Mouse (Mus musculus) mature B cell (primary cell): Measurements from ENCODE around the gene Pde10a.

Source experiments
- in situ Hi-C: fragments of 300-500 bp; cut with MboI; formaldehyde crosslinking; loops from 2 replicates; pipeline ENCODE4 v1.14.3; 2019

Gene Pde10a

GRCm38 (mm10) chr17:8525225-8525721 is at the start of gene Pde10a:
Gene Pde10a, plus strand, starts transcription at chr17:8525372.
- in situ Hi-C loops: no loop called here

DNA sequence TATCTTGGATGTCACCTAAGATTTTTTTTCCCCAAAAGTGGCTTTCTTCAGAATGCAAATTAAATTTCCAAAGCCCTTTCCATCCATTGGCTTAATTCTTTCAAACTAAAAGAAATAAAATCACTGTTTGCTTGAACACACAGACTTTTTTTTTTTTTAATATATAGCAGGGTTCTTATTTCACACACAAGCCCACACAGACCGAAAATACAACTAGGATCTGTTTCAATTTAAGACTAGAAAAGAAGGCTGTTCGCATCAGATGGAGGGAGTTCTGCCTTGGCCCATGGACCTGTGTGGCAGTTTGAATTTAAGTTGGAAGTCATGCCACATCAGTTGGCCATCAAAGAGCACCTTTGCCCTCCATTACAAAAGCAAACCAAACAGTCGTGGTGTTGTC is 46.6 kb upstream of the Pde10a start:
- in situ Hi-C loops: no loop called here

GRCm38 (mm10) chr17:8479493-8480128 is 45.6 kb upstream of the Pde10a start:
- in situ Hi-C loops: no loop called here

DNA sequence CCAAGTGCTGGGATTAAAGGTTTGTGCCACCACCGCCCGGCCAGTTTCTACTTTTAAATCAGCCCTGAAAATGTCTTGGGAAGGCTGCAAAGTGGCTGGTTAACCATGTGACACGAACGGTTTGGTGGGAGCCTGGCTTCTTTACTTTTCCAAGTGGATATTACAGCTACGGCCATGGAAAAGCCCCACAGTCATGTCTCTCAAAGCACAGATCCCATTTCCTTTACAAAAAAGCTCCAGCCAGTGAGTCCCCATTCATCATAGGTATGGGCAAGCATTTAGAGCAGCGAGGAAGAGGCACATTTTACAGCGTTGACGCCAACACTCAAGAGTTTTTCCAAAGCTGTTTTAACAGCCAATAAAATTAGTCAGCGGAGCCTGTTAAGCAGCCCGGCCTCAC is 43.4 kb upstream of the Pde10a start:
- in situ Hi-C loops: no loop called here

- in situ Hi-C loops: no loop called here
Measured at GRCm38 (mm10) chr17:8482876-8483275, 42.3 kb upstream of the Pde10a start.

GRCm38 (mm10) chr17:8484246-8484645 is 40.9 kb upstream of the Pde10a start:
- in situ Hi-C loops: no loop called here

DNA sequence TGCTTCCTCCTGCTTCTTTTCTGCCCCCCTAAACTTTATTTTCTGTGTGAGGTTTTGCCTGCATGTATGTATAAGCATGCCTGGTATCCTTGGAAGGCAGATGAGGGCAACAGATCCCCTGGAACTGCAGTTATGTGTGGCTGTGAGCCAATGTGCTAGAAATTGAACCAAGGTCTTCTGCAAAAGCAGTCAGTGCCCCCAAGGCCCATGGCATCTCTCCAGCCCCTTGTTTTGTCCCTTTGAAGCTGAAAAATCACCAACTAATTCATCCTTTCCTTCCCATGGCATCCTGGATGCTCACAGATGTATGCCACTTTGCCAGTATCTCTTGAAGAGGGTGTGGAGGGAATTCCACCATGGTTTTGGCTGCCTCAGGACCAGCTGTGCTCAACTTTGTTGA is 40.0 kb upstream of the Pde10a start:
- in situ Hi-C loops: no loop called here

DNA sequence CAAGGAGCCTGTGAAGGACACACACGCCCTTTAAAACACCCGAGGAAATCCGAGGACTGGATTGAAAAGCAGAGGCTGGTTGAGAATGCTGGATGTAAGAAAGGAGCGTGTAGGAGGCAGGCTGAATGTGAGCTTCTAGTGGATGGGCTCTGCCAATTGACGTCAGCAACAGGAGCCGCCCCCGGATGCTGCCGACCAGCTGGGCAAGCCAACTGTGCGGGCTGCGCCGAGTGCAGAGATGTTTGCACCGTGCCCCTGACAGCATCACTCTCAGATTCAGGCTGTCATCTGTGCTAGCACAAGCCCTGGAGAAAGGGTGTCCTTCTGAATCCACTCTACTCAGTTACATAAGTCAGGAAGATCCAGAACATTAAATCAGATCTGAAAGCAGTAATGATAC is 37.3 kb upstream of the Pde10a start:
- in situ Hi-C loops: no loop called here

DNA sequence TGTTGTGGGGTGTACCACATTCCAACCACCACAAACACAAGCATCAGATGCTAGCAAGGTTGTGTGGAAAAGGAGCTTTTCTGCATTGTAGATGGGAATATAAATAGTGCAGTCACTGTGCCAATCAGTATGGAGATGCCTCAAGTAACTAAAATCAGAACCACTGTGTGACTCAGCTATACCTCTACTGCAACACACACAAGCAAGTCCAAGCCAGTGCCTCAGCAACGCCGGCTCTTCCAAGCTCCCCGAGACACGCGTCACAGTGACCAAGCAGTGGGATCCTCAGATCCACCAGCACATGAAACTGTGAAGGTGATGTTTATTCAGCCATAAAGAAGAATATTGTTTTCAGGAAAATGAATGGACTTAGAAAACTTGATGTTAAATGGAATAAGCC is 34.2 kb upstream of the Pde10a start:
- in situ Hi-C loops: no loop called here

- in situ Hi-C loops: no loop called here
Measured at GRCm38 (mm10) chr17:8493461-8493860, 31.7 kb upstream of the Pde10a start.

DNA sequence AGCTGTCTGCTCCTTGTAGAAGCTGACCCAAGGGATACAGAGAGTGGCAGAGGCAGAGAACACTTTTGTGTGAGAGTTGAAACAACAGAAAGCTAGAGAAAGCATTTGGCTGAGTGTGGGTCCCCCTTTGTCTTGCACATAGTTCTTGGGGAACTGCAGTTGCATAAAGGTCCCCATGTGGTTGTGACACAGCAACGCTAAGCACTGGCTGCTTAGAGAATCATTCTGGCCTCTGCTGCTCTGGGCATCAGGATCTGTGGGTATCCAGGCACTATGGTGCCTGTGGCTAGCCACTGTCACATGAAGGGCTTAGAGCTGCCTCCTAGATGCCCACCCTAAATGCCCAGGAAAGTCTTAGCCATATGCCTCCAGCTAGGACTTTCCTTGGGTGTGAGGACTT is 27.0 kb upstream of the Pde10a start:
- in situ Hi-C loops: no loop called here

- in situ Hi-C loops: no loop called here
Measured at GRCm38 (mm10) chr17:8498655-8499054, 26.5 kb upstream of the Pde10a start.

GRCm38 (mm10) chr17:8499564-8500117 is 25.5 kb upstream of the Pde10a start:
- in situ Hi-C loops: no loop called here

DNA sequence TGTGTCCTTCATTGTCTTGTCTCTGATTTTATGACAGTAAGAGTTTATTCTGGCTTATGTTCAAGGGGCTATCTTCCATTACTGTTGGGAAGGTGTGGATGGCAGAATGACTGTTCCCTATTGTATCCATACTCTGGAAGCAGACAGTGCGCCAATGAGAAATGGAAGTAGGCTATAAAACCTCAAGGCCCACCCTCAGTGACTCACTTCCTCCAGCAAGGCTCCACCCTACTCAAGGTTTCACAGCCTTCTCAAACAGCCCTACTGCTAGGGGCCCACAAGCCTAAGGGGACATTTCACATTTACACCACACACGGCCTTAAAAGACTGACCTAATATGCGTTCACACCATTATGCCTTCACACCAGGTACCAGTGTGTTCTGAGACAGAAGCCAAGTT is 20.8 kb upstream of the Pde10a start:
- in situ Hi-C loops: no loop called here

DNA sequence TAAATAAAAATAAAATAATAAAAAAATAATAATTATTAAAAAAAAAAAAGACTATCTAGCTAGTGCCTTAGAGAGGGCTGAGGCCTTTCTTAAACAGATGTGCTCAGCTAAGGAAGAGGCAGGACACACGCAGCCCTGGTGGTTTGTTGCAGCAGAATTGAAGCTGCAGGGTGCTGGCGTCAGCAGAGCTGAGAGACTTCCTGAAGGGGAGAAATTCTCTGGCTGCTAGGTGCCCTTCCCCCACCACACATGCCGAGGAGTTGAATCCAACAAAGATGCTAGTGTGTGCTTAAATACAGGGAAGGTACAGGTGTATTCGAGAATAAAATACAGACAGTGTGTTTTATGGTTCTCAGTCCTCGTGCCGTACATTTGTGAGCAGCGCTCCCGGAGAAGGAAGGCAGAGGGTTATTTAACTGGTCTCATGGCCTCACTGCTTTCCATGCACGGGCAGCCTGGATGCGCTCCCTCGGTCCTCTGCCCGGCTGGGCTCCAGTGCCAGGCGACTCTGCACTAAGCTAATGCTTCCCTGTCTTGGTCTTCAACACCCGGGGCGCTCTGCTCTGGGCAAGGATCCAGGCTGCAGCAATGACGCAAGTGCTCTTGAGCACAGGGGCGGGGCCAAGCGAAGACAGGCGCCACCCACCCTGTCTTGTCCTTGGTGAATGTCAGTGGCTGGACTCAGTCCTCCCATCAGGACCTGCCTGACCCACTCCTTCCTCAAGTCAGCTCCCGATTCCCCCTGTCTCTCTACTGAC is 19.3 kb upstream of the Pde10a start:
- in situ Hi-C loops: no loop called here

GRCm38 (mm10) chr17:8506726-8507125 is 18.4 kb upstream of the Pde10a start:
- in situ Hi-C loops: no loop called here

DNA sequence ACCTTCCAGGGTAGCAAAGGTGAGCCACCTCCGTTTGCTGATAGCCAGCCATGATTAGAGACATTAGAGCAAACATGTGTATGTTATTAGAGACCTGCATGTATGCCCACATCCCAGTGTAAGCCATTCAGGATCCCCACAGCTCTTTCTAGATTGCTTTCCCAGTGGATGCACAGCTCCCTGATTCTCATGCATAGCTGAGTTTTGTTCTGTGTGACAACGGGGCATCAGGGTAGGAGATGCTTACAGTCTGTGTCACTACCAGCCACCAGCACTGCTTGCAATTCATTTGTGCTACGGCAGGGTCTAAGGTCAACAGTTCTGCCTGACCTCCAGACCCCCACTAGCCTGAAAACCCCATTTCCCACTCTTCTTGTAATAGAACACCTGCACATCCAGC is 17.5 kb upstream of the Pde10a start:
- in situ Hi-C loops: no loop called here

DNA sequence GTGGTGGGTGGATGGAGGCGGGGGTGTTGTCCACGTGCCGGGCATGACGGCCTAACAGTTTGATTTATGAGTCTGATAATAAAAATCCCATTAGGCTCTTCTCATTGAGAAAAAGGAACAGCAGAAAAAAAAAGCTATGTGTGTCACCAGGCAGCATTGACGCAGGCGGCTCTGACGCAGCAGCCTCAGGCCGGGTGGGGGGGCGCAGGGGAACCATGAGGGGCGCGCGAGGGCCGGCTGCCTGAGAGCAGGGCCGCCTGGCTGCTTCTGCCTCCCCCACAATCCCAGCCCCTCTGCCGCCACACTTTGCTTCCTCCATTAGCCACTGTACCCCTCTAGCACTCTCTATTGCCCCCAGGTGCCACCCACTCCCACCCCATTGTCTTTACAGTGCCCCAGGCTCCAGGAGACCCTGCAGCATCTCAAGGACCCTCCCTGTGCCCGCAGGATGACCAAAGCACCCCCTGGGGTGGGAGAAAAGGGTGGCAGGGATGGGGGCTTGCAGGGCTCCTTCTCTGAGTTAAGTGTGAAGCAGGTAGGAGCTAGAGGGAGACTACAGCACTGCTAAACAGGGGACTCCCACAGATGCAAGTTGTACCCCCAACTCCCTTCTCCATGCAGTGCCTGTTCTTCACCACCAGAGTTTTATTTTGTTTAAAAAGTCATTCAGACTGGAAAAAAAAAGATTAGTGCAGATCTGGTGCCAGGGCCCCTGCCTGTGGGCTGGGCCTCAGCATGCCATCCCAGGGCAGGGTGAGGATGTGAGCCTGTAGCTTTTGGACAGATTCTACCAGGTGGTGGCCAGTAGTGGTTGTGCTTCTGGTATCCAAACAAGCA is 16.6 kb upstream of the Pde10a start:
- in situ Hi-C loops: no loop called here

DNA sequence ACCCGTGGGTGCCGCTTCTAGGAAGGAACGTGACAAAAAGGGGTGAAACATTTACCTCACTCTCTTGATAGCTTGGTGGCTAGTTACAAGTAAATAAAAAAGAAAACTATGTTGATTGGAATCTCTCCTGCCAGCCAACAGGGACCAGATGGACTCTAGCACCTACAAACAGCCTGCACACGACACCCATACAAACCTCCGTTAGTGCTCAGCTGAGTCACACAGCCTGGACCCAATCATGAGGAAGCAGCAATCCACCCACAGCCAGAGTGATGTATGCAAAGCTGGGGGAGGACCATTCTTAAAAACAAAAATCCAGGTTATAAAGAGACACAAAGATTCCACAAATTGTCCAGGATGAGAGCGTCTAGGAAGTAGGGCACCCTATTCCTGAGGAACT is 9.2 kb upstream of the Pde10a start:
- in situ Hi-C loops: no loop called here

- in situ Hi-C loops: no loop called here
Measured at GRCm38 (mm10) chr17:8523986-8524385, 1.2 kb upstream of the Pde10a start.

DNA sequence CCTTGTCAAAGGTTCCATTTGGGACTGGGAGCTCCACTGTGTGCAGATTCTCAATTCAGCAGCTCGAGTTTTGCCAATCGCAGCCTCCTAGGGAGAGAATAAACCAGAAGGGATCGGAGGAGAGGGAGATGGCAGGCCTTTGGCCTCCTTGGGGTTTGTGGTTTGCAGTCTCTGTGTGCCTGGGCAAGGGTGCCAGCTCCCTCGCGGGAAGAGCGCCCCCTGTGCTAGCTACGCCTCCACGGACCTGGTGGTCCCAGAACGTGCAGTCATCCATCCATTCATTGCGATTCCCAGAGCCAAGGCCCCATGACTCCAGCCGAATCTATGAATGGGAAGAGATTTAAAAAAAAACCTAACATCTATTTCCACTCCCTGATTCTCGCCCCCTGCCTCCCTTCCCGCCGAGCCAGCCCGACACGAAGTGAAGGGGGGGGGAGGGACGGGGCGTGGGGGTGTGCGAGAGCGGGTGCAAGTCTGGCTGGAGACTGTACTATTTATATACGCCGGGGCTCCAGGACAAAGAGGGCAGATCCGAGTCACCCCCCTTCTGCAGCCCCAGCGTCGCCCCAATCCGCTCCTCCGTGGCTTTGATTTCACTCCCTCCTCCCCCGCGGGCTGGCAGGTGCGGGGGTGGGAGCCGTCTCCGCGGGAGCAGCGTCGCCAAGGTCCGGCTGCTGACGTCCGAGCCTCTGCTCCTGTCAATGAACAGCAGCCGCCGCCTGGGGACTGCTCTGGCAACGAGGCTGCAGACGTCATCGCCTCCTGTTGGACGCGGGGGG is 596 bp upstream of the Pde10a start:
- in situ Hi-C loops: no loop called here
